Mouse (Mus musculus) brown adipose tissue, adult 24 weeks (tissue): ENCODE measurements around the gene Oog2. TPM values are rescaled to one million over a fixed set of nuclear protein-coding genes. Genes with fewer than 3 reads are reported as not detected.
"Not testable (repeated sequence)": the region's sequence is repeated elsewhere in the genome, so short reads cannot be mapped to it uniquely, and the experiment has no call there.

ENCODE experiments used
- H3K27ac ChIP-seq: fragments of 200-500 bp; replicated peaks from 2 replicates; pipeline ENCODE4 v1.5.1; 2012; ENCODE audit warnings: low read depth, mild to moderate bottlenecking, low read length
- H3K4me1 ChIP-seq: fragments of 200-500 bp; 2 replicates; pipeline ENCODE4 v1.6.1; 2012; ENCODE audit warnings: low read length, mixed read lengths; ENCODE audit not compliant: control insufficient read depth, insufficient read depth, insufficient read length
- H3K4me3 ChIP-seq: fragments of 200-500 bp; 2 replicates; pipeline ENCODE4 v1.5.1; 2012; ENCODE audit warnings: low read depth, mild to moderate bottlenecking, low read length, moderate library complexity; ENCODE audit not compliant: insufficient read depth
- polyA plus RNA-seq: library from polyadenylated mRNA; stranded (reverse); fragments of >200 nt; gene quantifications from 2 replicates; pipeline ENCODE4 v1.2.4, GENCODE M21; 2012; ENCODE audit not compliant: missing spikeins, insufficient read depth, insufficient read length

The Oog2 gene
- not detected in 2 replicates for polyA plus RNA-seq

DNA sequence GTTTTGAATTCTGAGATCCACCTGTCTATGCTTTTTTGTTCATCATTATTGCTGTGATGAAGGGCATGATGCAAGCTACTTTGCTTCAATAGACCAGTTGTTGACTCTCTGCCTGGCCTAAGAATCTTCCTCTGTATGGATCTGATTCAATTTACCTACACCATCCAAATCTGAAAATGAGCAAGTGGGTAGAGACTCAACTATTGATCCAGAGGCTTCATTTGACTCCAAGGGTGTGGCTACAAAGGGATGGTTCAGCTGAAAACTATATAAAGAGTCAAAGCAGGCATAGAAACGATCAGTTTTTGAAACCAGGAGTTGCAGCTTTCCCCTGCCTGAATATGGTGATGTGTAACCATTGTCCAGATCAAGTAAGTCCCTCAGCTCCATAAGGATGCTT is at the start of gene Oog2:
Oog2 (plus strand) TSS at position 301 of the 400 bp plus-strand sequence.
- H3K27ac ChIP-seq: no peak within 1 kb of the TSS
- no peaks in the 10 kb centered on the region for H3K4me1 ChIP-seq
- no peak within 1 kb of the TSS for H3K4me3 ChIP-seq

GRCm38 (mm10) chr4:144162563-144162962 is 28.0 kb upstream of the Oog2 start, which contains the start of gene Oog3:
TSS of gene Oog3 (minus strand) at chr4:144162663.
- no peak within 1 kb of the TSS for H3K27ac ChIP-seq
- no peak within 1 kb of the TSS for H3K4me3 ChIP-seq
- no peaks in the 10 kb centered on the region for H3K4me1 ChIP-seq

- H3K27ac ChIP-seq, H3K4me3 ChIP-seq, H3K4me1 ChIP-seq: not testable (repeated sequence)
These were observed 22.7 kb downstream of the Oog2 start, which contains the start of gene C87977 for GRCm38 (mm10) chr4:144213218-144213617. TSS of gene C87977 (minus strand) at chr4:144213318.

Other genes starting within 250 kb of the Oog2 start
- not detected in 2 replicates for gene Pramef25, start 239.7 kb upstream of the Oog2 start, polyA plus RNA-seq
- gene Gm13101, start 223.8 kb upstream of the Oog2 start, polyA plus RNA-seq: not detected in 2 replicates
- gene Pramef17, start 196.3 kb upstream of the Oog2 start, polyA plus RNA-seq: not detected in 2 replicates
- gene Pramel4, start 131.6 kb upstream of the Oog2 start, polyA plus RNA-seq: not detected in 2 replicates
- not detected in 2 replicates for gene Gm13102, start 84.2 kb upstream of the Oog2 start, polyA plus RNA-seq
- gene Oog3, start 28.1 kb upstream of the Oog2 start, polyA plus RNA-seq: not detected in 2 replicates
- not detected in 2 replicates for gene C87977, start 22.6 kb downstream of the Oog2 start, polyA plus RNA-seq
- gene Pramel5, start 89.8 kb downstream of the Oog2 start, polyA plus RNA-seq: not detected in 2 replicates
- not detected in 2 replicates for gene Gm13128, start 139.5 kb downstream of the Oog2 start, polyA plus RNA-seq
- gene Gm13119, start 167.2 kb downstream of the Oog2 start, polyA plus RNA-seq: not detected in 2 replicates
- not detected in 2 replicates for gene Pramef20, start 187.2 kb downstream of the Oog2 start, polyA plus RNA-seq
- not detected in 2 replicates for gene Pramef12, start 217.7 kb downstream of the Oog2 start, polyA plus RNA-seq
- gene 1700012P22Rik, start 248.1 kb downstream of the Oog2 start, polyA plus RNA-seq: not detected in 2 replicates